Mouse (Mus musculus): ENCODE measurements at regions not wholly inside any gene's neighbourhood (a gene's known extent, or its start where the extent isn't known, plus 50 kb on each side); places are given as distances from the start of the nearest gene placed in this dataset.

DNA sequence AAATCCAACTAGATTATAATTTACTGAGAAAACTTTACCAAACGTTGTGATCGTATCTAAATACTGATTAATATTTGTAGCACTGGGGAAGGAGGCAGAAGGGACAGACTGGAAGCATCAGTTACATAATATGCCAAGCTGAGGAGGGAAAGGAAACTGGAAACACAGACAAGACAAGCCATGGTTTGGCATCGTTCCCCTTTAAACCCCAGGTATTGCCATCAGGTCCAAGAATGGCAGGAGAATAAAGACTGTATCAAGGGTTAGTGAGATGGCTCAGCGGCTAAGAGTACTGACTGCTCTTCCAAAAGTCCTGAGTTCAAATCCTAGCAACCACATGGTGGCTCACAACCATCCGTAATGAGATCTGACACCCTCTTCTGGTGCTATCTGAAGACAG lies 92.1 kb downstream of the Gm21962 start:
- no peaks in the 10 kb centered on the region for H3K27me3 ChIP-seq (ENCODE audit: control insufficient read depth, insufficient read depth, low read length)
- TF ChIP-seq EP300 (IDR thresholded peaks at IDR 0.05; ENCODE audit: low read depth) (no peak), CTCF (IDR thresholded peaks at IDR 0.05; ENCODE audit: low read depth) (no peak)
- DNase-seq (ENCODE audit: low read depth in 3 of 3, low spot score in 3 of 3) (no peak), ATAC-seq (ENCODE audit: insufficient read depth) (no peak)
- H3K4me3 ChIP-seq (ENCODE audit: insufficient read depth in 1 of 2, low read depth in 2 of 2, low read length in 2 of 2): no peak overlapping the region
- WGBS (ENCODE audit: insufficient replicate concordance): 58% methylated on average over 5 of the region's 5 CpGs
- no peaks in the 10 kb centered on the region for H3K9me3 ChIP-seq (ENCODE audit: control insufficient read depth, low read length)
- H3K9ac ChIP-seq (replicated peaks): no peak overlapping the region
- no peaks in the 10 kb centered on the region for H3K36me3 ChIP-seq (replicated peaks; ENCODE audit: control insufficient read depth, insufficient read depth, low read depth)
- H3K4me2 ChIP-seq (ENCODE audit: low read depth): no peak overlapping the region
- H3K4me1 ChIP-seq (replicated peaks; ENCODE audit: control insufficient read depth in 2 of 2, insufficient read depth in 2 of 2, low read length in 1 of 2): no peaks in the 10 kb centered on the region
- no peak overlapping the region for H3K27ac ChIP-seq

DNA sequence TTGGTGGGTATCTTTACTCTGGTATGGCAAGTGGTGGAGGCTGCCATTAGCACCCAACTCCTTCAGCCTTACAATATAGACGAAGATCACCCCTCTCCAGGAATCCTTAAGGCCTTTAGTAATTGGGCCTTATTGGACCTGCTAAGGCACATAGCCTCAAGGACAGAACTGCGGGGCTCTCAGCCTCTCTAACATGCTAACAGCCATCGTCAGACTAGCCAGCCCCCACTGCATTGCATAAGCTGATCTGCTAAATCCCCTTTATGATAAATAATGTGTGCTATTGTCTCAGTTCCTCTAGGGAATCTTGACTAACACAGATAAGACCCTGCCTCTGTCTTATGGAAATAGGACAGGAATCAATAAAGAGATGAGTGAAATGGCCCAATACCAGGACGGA lies 95.7 kb upstream of the H2afz start:
- ATAC-seq (ENCODE audit: insufficient read depth) (no peak), DNase-seq (ENCODE audit: low read depth in 3 of 3, low spot score in 3 of 3) (no peak)
- Histone ChIP-seq H3K36me3 (replicated peaks; ENCODE audit: control insufficient read depth, insufficient read depth, low read depth) (no peaks in the 10 kb centered on the region), H3K4me3 (ENCODE audit: insufficient read depth in 1 of 2, low read depth in 2 of 2, low read length in 2 of 2) (no peak overlapping the region), H3K9ac (replicated peaks) (no peak overlapping the region), H3K27me3 (ENCODE audit: control insufficient read depth, insufficient read depth, low read length) (no peaks in the 10 kb centered on the region), H3K4me1 (replicated peaks; ENCODE audit: control insufficient read depth in 2 of 2, insufficient read depth in 2 of 2, low read length in 1 of 2) (no peaks in the 10 kb centered on the region), H3K9me3 (ENCODE audit: control insufficient read depth, low read length) (no peaks in the 10 kb centered on the region), H3K4me2 (ENCODE audit: low read depth) (no peak overlapping the region), H3K27ac (no peak overlapping the region)
- TF ChIP-seq EP300 (IDR thresholded peaks at IDR 0.05; ENCODE audit: low read depth) (no peak), CTCF (IDR thresholded peaks at IDR 0.05; ENCODE audit: low read depth) (no peak)
- WGBS (ENCODE audit: insufficient replicate concordance): 66% methylated on average over 4 of the region's 4 CpGs

- H3K9me3 ChIP-seq (ENCODE audit: control insufficient read depth, low read length): no peaks in the 10 kb centered on the region
- H3K27me3 ChIP-seq (ENCODE audit: control insufficient read depth, insufficient read depth, low read length): peaks cover 2% of the 10 kb centered on the region
- no peak overlapping the region for H3K4me2 ChIP-seq (ENCODE audit: low read depth)
- 21% methylated on average over 6 of the region's 6 CpGs for WGBS (ENCODE audit: insufficient replicate concordance)
- H3K9ac ChIP-seq (replicated peaks): no peak overlapping the region
- H3K4me3 ChIP-seq (ENCODE audit: insufficient read depth in 1 of 2, low read depth in 2 of 2, low read length in 2 of 2): no peak overlapping the region
- no peaks in the 10 kb centered on the region for H3K4me1 ChIP-seq (replicated peaks; ENCODE audit: control insufficient read depth in 2 of 2, insufficient read depth in 2 of 2, low read length in 1 of 2)
- no peaks in the 10 kb centered on the region for H3K36me3 ChIP-seq (replicated peaks; ENCODE audit: control insufficient read depth, insufficient read depth, low read depth)
- DNase-seq (ENCODE audit: low read depth in 3 of 3, low spot score in 3 of 3): peak in 2 of 3 experiments; percentile 13 to 47
- peak; percentile 83 for ATAC-seq (ENCODE audit: insufficient read depth)
- TF ChIP-seq CTCF (IDR thresholded peaks at IDR 0.05; ENCODE audit: low read depth) (no peak), EP300 (IDR thresholded peaks at IDR 0.05; ENCODE audit: low read depth) (peak; percentile 61)
- no peak overlapping the region for H3K27ac ChIP-seq
Observed at GRCm38 (mm10) chr3:137775076-137775849, 89.0 kb upstream of the H2afz start.

- 13% methylated on average over 7 of the region's 7 CpGs for WGBS (ENCODE audit: insufficient replicate concordance)
- no peaks in the 10 kb centered on the region for H3K36me3 ChIP-seq (replicated peaks; ENCODE audit: control insufficient read depth, insufficient read depth, low read depth)
- peaks cover 0 to 2% of the 10 kb centered on the region in 2 experiments; a peak in 2 of 4 replicates for H3K4me1 ChIP-seq (replicated peaks; ENCODE audit: control insufficient read depth in 2 of 2, insufficient read depth in 2 of 2, low read length in 1 of 2)
- no peaks in the 10 kb centered on the region for H3K9me3 ChIP-seq (ENCODE audit: control insufficient read depth, low read length)
- H3K4me3 ChIP-seq (ENCODE audit: insufficient read depth in 1 of 2, low read depth in 2 of 2, low read length in 2 of 2): no peak overlapping the region
- DNase-seq (ENCODE audit: low read depth in 3 of 3, low spot score in 3 of 3) (peak in 1 of 3 experiments; percentile 9), ATAC-seq (ENCODE audit: insufficient read depth) (no peak)
- TF ChIP-seq CTCF (IDR thresholded peaks at IDR 0.05; ENCODE audit: low read depth) (peak; percentile 25; the same call in 1 of the 2 replicates), EP300 (IDR thresholded peaks at IDR 0.05; ENCODE audit: low read depth) (no peak)
- H3K9ac ChIP-seq (replicated peaks): no peak overlapping the region
- no peak overlapping the region for H3K27ac ChIP-seq
- peaks cover 7% of the 10 kb centered on the region for H3K27me3 ChIP-seq (ENCODE audit: control insufficient read depth, insufficient read depth, low read length)
- no peak overlapping the region for H3K4me2 ChIP-seq (ENCODE audit: low read depth)
Observed at GRCm38 (mm10) chr3:137778113-137778512, 86.2 kb upstream of the H2afz start.

GRCm38 (mm10) chr3:137780029-137780428 lies 84.3 kb upstream of the H2afz start:
- H3K9me3 ChIP-seq (ENCODE audit: control insufficient read depth, low read length): no peaks in the 10 kb centered on the region
- H3K27ac ChIP-seq: no peak overlapping the region
- H3K9ac ChIP-seq (replicated peaks): no peak overlapping the region
- H3K4me3 ChIP-seq (ENCODE audit: insufficient read depth in 1 of 2, low read depth in 2 of 2, low read length in 2 of 2): no peak overlapping the region
- no peak for ATAC-seq (ENCODE audit: insufficient read depth)
- WGBS (ENCODE audit: insufficient replicate concordance): 9% methylated on average over 11 of the region's 11 CpGs
- no peak for TF ChIP-seq EP300 (IDR thresholded peaks at IDR 0.05; ENCODE audit: low read depth)
- no peak for TF ChIP-seq CTCF (IDR thresholded peaks at IDR 0.05; ENCODE audit: low read depth)
- peaks cover 7% of the 10 kb centered on the region for H3K27me3 ChIP-seq (ENCODE audit: control insufficient read depth, insufficient read depth, low read length)
- DNase-seq (ENCODE audit: low read depth in 3 of 3, low spot score in 3 of 3): no peak
- peaks cover 0 to 3% of the 10 kb centered on the region in 2 experiments; a peak in 2 of 4 replicates for H3K4me1 ChIP-seq (replicated peaks; ENCODE audit: control insufficient read depth in 2 of 2, insufficient read depth in 2 of 2, low read length in 1 of 2)
- H3K36me3 ChIP-seq (replicated peaks; ENCODE audit: control insufficient read depth, insufficient read depth, low read depth): no peaks in the 10 kb centered on the region
- no peak overlapping the region for H3K4me2 ChIP-seq (ENCODE audit: low read depth)

Measured in liver, embryonic 14.5 days (tissue).